Mouse (Mus musculus) spleen, adult 18-20 months (tissue): ENCODE results near the gene S1pr5.
"Not testable (repeated sequence)": the region's sequence is repeated elsewhere in the genome, so short reads cannot be mapped to it uniquely, and the experiment has no call there.

ENCODE experiments used
- DNase-seq, 2 experiments: peaks; one replicate each; pipeline ENCODE4 v3.0.0; 2022; ENCODE audit warnings: mixed read lengths in 2 of 2

The S1pr5 gene

DNA sequence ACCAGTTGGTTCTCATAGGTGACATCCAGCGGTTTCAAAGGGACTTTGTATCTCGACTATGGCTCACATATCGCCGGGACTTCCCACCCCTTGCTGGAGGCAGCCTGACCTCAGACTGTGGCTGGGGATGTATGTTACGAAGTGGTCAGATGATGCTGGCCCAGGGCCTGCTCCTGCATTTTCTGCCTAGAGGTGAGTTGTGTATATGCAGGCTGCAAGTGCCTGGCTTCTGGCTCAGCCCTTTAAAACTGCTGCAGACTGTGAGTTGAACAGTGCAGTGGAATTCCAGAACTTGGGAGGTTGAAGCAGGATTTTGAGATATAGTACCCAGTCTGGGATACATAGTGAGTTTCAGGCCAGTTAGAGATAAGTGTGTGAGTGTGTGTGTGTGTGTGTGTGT lies 18.6 kb upstream of the S1pr5 start:
- DNase-seq: no peak

DNA sequence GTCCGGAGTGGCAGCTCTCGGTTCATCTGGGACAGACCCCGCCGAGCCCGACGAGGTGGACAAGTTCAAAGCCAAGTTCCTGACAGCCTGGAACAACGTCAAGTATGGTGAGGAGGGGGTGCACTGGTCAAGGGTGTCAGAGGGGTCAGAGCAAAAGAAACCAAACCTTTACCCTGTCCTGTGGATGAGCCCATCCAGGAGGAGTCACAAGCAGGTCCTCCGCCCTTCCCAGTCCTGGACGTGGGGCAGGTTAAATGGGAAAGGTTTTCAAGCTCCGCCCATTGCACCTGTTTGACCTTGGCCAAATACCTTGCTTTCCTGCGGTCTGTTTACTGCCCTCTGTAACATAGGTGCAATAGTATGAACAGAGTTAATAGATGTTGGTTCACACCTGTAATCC lies 17.4 kb upstream of the S1pr5 start:
- DNase-seq: no peak

DNA sequence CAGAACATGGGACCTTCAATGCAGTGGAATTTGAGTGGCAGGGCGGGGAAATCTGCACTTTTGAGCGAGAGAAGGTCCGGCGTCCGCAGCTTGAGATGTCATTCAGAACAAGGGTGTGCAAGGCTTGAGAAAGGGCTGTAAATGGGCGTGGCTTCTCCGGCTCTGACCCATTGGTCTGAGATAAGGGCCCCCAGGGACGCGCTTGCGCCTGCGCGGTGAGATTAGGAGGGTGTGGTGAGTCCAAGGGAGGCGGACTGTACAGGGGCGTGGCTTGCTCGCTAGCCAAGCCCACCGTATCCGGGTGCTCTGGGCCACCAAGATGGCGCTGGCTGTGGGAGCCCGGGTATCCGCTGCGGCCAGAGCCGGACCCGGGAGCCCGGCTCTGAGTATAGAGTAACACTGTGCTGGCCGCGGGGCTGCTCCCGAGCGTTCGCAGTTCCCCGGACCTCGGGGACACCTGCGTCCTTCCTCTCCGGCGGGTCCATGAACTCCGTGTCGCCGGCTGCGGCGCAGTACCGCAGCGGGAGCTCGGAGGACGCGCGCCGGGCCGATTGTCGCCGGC lies 16.8 kb upstream of the S1pr5 start, which contains the start of gene Atg4d:
TSS of gene Atg4d (plus strand) at position 294 of the 562 bp plus-strand sequence.
- peak; percentile 97 to 99 for DNase-seq

GRCm38 (mm10) chr9:21264272-21264999 lies 16.2 kb upstream of the S1pr5 start:
- peak in 1 of 2 experiments; percentile 15 for DNase-seq

- no peak for DNase-seq
Observed at GRCm38 (mm10) chr9:21261831-21262230, 13.6 kb upstream of the S1pr5 start.

DNA sequence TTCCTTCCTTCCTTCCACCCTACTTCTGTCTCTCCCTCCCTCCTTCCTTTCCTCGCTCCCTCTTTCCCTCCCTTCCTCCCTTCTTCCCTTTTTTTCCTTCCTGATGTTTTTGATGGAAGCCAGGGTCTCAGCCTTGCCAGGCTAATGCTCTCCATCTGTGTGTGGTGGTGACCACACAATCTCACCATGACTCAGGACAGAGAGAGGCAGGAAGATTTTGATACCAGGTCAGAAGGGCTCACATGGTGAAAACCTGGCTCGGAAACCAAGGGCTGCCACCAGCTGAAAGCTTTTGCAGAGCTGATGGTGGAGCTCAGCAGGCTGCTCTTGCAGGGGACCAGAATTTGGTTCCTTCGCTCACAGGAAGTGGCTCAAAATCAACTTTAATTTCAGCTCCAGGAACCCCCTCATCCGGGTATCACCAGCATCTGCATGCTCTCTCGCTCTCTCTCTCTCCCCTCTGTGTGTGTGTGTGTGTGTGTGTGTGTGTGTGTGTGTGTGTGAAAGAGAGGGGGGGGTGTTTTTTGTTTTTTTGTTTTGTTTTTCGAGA lies 12.3 kb upstream of the S1pr5 start:
- DNase-seq: no peak

GRCm38 (mm10) chr9:21256349-21256748 lies 8.1 kb upstream of the S1pr5 start:
- not testable (repeated sequence) for DNase-seq

DNA sequence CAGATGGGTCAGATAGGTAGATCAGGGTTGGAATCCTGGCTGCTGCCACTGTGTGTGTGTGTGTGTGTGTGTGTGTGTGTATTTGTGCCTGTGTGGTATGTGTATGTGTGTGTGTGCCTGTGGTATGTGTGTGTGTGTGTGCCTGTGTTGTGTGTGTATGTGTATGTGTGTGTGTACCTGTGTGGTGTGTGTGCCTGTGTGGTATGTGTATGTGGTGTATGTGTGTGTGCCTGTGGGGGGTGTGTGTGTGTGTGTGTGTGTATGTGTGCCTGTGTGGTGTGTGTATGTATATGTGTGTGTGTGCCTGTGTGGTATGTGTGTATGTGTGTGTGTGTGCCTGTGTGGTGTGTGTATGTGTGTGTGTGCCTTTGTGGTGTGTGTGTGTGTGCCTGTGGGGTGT lies 6.4 kb upstream of the S1pr5 start:
- no peak for DNase-seq

DNA sequence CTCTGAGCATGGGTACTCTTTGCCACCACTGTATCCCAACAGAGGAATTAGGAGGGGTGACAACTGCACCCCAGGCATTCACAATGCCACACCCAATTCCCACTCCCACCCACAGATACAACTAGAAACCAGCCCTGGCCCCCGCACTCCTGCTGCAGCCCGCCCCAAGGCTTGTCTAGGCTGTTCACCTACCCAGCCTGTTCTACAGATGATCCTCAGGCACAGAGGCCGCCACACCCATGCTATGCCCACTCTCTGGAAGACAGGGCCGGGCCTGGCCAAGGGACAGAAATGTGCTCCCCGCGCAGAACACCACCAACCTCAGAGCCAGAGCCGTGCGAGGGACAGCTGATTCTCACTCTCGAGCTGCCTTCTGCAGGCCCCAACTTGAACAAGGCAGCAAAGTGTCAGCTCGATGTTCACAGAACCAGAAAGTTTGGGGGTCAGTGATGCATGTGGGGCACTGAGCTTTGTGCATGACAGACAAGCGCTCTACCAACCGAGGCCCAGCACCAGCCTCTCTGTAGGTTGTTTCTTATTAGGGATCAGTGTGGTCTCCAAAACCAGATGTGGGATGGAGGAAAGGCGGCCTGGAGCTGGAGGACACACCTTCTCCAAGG lies 3.0 kb upstream of the S1pr5 start:
- no peak for DNase-seq

- no peak for DNase-seq
Observed at GRCm38 (mm10) chr9:21250509-21250908, 2.3 kb upstream of the S1pr5 start.

DNA sequence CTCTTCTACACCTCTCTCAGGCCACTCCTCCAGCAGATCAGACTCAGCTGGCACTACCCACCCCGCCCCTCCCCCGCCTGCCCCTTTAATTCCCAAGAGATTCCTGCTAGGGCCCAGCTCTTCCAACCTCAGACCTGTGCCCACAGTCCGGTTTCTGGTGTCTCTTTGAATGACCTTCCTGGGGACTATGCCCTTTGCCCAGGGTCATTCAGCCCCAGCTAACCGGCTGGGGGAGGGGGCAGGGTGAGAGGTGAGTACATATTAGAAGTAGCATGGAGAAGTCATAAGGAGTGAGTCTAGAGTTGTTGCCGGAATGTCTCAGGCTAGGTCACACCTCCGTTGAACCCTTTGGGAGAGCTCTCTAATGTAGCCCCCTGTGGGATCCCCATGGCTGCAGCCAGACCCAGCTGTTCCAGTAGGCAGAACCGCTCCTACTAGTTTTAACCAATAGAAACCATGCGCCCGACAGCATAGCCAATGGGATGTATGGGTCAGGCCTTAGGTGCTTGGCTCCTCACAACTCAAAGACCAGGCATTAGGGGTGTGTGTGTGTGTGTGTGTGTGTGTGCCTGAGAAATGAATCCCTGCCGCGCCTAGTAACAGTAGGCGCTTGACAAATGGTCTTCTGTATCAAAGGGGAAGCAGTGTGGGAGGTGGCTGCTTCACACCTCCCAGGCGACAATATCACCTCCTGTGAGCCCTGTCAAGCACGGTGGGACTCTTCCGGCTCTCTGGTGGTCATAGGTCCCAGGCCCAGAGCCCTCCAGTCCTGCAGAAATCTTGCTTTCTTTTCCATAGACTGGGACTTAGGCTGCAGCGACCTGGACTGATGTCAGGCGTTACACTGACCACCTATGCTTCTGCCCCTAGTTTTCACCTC lies 1.6 kb upstream of the S1pr5 start:
- no peak for DNase-seq

- DNase-seq: no peak
Observed at GRCm38 (mm10) chr9:21246342-21246741, 1.9 kb downstream of the S1pr5 start.

DNA sequence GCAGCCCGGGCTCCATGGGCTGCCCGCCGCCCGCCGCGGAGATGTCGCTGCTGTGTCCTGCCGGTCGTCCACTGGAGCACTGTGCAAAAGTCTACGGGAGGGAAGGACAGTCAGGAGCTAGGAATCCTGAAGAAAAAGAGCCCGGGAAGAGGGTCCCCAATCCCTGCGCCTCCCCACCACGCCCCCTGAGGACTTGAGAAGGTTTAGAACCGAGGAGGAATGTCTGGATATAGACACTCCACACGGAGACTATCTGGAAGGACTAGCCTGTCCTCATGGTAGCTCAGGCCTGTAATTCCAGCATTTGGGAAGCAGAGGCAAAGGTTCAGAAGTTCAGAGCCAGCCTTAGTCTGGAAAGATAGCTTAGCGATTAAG lies 3.1 kb downstream of the S1pr5 start:
- DNase-seq: no peak

- DNase-seq: no peak
Observed at GRCm38 (mm10) chr9:21244428-21245112, 3.7 kb downstream of the S1pr5 start.

- no peak for DNase-seq
Observed at GRCm38 (mm10) chr9:21243826-21244427, 4.3 kb downstream of the S1pr5 start.

GRCm38 (mm10) chr9:21241343-21241742 lies 6.9 kb downstream of the S1pr5 start:
- peak; percentile 68 to 78 for DNase-seq

DNA sequence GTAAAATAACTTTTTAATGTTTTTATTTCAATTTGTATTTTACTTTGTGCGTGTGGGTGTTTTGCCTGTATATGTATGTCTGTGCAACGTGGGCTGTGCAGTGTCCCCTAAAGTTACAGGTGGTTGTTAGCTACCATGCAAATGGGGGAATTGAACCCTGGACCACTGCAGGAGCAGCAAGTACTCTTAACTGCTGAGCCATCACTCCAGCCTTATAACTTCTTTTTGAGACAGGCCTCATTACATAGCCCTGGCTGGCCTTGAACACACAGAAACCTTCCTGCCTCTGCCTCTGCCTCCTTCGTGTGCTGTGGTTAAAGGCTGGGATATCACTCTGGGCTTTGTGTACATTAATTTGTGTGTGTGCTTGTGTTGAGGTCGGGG lies 8.8 kb downstream of the S1pr5 start:
- DNase-seq: no peak

- DNase-seq: peak; percentile 76 to 83
Observed at GRCm38 (mm10) chr9:21238733-21239464, 9.3 kb downstream of the S1pr5 start, which contains the start of gene Keap1. Keap1 (minus strand) TSS chr9:21239361.

DNA sequence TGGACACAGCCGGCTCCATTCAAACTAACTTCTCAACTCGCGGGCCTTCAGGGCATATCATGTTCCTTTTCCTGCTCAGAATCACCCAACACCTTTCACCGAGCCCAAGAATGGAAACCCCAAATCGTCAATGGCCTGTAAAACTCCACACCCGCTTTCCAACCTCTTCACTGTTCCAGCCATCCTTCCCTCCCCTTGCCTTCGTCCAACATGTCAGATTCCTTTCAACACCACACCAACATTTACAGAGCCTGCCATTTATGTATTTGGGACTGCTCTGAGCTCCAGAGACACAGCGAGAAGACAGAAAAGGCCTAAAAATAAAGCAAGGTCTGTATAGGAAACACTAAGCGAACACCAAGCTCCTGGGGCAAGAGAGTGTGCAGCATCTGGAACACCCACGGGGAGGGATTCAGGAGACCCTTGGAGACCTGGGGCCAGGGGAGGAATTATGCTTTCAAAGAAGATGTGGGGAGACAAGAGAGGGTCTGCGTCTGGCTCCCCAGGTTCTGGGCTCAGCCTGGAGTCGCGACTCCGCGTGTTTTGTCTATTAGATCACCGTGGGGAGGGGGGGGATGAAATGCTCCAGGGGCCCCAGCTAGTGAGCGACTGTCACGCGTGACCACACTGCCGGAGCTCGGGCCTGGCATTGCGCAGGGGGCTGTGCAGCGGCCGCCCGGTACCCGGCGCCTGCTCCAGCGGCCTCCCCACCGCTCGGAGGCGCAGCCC lies 10.1 kb downstream of the S1pr5 start:
- DNase-seq: no peak

DNA sequence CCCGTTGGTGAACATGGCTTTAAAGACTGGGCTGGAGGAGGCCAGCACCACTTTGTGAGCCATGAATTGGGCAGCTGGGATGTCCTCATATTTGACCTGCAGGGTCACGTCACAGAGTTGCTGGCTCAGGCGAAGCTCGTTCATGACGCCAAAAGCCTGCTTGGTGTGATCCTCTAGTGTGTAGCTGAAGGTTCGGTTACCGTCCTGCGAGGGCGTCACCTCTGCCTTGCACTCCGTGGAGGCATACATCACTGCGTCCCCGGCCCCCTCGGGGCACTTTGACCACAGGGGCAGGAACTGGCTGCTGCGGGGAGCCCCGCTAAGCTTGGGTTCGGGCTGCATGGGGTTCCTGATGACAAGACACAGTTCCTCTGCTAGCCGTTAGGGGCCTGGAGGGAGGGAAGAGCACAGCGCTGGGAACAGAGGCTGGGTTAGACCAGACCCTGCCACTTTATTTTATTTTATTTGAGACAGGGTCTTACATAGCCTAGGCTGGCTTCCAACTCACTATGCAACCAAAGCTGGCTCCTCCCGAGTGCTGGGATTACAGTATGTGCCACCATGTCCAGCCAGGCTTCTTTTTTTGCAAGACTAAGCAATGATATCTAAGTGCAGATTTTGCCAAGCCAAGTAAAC lies 10.8 kb downstream of the S1pr5 start:
- DNase-seq: peak; percentile 55 to 57
